Mouse (Mus musculus) stomach, postnatal 0 days (tissue): ENCODE results near the gene Chst14. TPM values are rescaled to one million over a fixed set of nuclear protein-coding genes. Genes with fewer than 3 reads are reported as not detected.

Source experiments
- ATAC-seq: fragments of 200-750 bp; cut with Nextera tagmentation; 2 replicates; pipeline ENCODE4 v1.8.0; 2017; ENCODE audit not compliant: low FRiP score, low TSS enrichment
- DNase-seq: peaks from one replicate; pipeline ENCODE4 v3.0.0-alpha.2; 2016; ENCODE audit warnings: low spot score
- H3K27ac ChIP-seq: fragments of 300-500 bp; sonication (generic); replicated peaks from 2 replicates; pipeline ENCODE4 v1.5.1; 2014; ENCODE audit warnings: mild to moderate bottlenecking, control low read depth
- H3K27me3 ChIP-seq: fragments of 300-500 bp; sonication (generic); 2 replicates; pipeline ENCODE4 v1.6.1; 2014; ENCODE audit warnings: low read length; ENCODE audit not compliant: control insufficient read depth, insufficient read depth
- H3K36me3 ChIP-seq: fragments of 300-500 bp; sonication (generic); 2 replicates; pipeline ENCODE4 v1.6.1; 2014; ENCODE audit warnings: low read length, mixed read lengths; ENCODE audit not compliant: control insufficient read depth, insufficient read depth
- H3K4me1 ChIP-seq: fragments of 300-500 bp; sonication (generic); replicated peaks from 2 replicates; pipeline ENCODE4 v1.6.1; 2014; ENCODE audit warnings: antibody characterized with exemption; ENCODE audit not compliant: control insufficient read depth, insufficient read depth
- H3K4me2 ChIP-seq: fragments of 300-500 bp; sonication (generic); replicated peaks from 2 replicates; pipeline ENCODE4 v1.6.1; 2014; ENCODE audit warnings: low read depth, mild to moderate bottlenecking, control low read depth, moderate library complexity
- H3K4me3 ChIP-seq: fragments of 300-500 bp; sonication (generic); 2 replicates; pipeline ENCODE4 v1.5.1; 2014; ENCODE audit warnings: low read depth, low read length, control low read depth
- H3K9ac ChIP-seq: fragments of 300-500 bp; sonication (generic); 2 replicates; pipeline ENCODE4 v1.6.1; 2014; ENCODE audit warnings: mild to moderate bottlenecking, low read length, control low read depth, mixed read lengths
- H3K9me3 ChIP-seq: fragments of 300-500 bp; sonication (generic); 2 replicates; pipeline ENCODE4 v1.6.1; 2016; ENCODE audit warnings: low read length; ENCODE audit not compliant: control insufficient read depth
- CTCF ChIP-seq: IDR thresholded peaks from 2 replicates; pipeline ENCODE4 v1.5.1; 2016; ENCODE audit warnings: antibody characterized with exemption, low read depth, mild to moderate bottlenecking, moderate library complexity
- EP300 ChIP-seq: optimal IDR thresholded peaks from 2 replicates; pipeline ENCODE3; 2016; ENCODE audit warnings: antibody characterized with exemption
- WGBS: fragments of 180-500 bp; shearing (Covaris S2); extraction: QIAGEN DNeasy Blood & Tissue Kit; methylation state at CpG from one replicate; pipeline ENCODE4 v1.1.7; 2014; 5-methylcytosine and 5-hydroxymethylcytosine counted together
- polyA plus RNA-seq: library from polyadenylated mRNA; unstranded; fragments of >200 nt; fragmentation: Nextera tagmentation; extraction: Ambion mirVana; gene quantifications from 2 replicates; pipeline ENCODE4 v1.2.1, GENCODE M21; 2015

Gene Chst14
- polyA plus RNA-seq, 1 experiment from 2014 or later: 14.2 TPM

DNA sequence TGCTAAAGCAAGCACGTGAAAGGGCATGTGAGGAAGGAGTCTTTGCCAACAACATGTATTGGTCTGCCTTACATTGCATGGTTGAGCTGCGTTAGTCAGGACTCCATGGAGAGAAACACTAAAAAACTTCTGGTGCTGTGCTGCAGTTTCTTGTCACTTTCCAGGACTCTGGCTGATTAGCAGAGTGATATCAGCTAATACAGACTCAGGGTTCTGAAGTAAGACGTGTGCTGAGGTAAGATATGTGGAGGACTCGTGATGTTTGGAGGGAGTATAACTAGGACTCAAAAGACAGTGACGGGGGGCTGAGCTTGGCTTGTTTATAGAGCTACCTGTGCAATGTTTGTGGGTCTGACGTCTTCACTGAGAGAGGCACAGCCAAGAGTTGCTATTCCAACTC is 16.9 kb downstream of the Chst14 start:
- Histone ChIP-seq H3K36me3 (no peaks in the 10 kb centered on the region), H3K4me3 (no peak overlapping the region), H3K27me3 (no peaks in the 10 kb centered on the region), H3K4me1 (no peaks in the 10 kb centered on the region), H3K9ac (no peak overlapping the region), H3K4me2 (no peak overlapping the region), H3K27ac (no peak overlapping the region), H3K9me3 (no peaks in the 10 kb centered on the region)
- ATAC-seq (no peak), DNase-seq (no peak)
- TF ChIP-seq CTCF (no peak), EP300 (no peak)
- WGBS: 81% methylated on average over 6 of the region's 6 CpGs

- H3K36me3 ChIP-seq: no peaks in the 10 kb centered on the region
- WGBS: 73% methylated on average over 4 of the region's 4 CpGs
- TF ChIP-seq CTCF: no peak
- no peak for TF ChIP-seq EP300
Measured at GRCm38 (mm10) chr2:118948818-118949217, 22.5 kb downstream of the Chst14 start.

GRCm38 (mm10) chr2:118949699-118950098 is 23.4 kb downstream of the Chst14 start:
- Histone ChIP-seq H3K9ac (no peak overlapping the region), H3K9me3 (no peaks in the 10 kb centered on the region), H3K36me3 (no peaks in the 10 kb centered on the region), H3K4me3 (no peak overlapping the region), H3K27me3 (no peaks in the 10 kb centered on the region), H3K27ac (no peak overlapping the region), H3K4me2 (no peak overlapping the region), H3K4me1 (no peaks in the 10 kb centered on the region)
- ATAC-seq (no peak), DNase-seq (no peak)
- TF ChIP-seq CTCF (no peak), EP300 (no peak)
- 62% methylated on average over 3 of the region's 3 CpGs for WGBS

More at GRCm38 (mm10) chr2:118948818-118949217, 22.5 kb downstream of the Chst14 start:
- H3K27me3 ChIP-seq: no peaks in the 10 kb centered on the region
- no peak overlapping the region for H3K27ac ChIP-seq
- ATAC-seq (no peak), DNase-seq (no peak)
- no peaks in the 10 kb centered on the region for H3K9me3 ChIP-seq
- no peak overlapping the region for H3K9ac ChIP-seq
- no peaks in the 10 kb centered on the region for H3K4me1 ChIP-seq
- H3K4me2 ChIP-seq: no peak overlapping the region
- no peak overlapping the region for H3K4me3 ChIP-seq

- WGBS: 53% methylated on average over 5 of the region's 5 CpGs
Measured at GRCm38 (mm10) chr2:118956497-118956896, 30.2 kb downstream of the Chst14 start.

GRCm38 (mm10) chr2:118959644-118960043 is 33.3 kb downstream of the Chst14 start:
- no peak for ATAC-seq
- Histone ChIP-seq H3K4me3 (no peak overlapping the region), H3K27me3 (no peaks in the 10 kb centered on the region), H3K4me1 (no peaks in the 10 kb centered on the region), H3K4me2 (no peak overlapping the region), H3K27ac (no peak overlapping the region), H3K9me3 (no peaks in the 10 kb centered on the region), H3K9ac (no peak overlapping the region), H3K36me3 (no peaks in the 10 kb centered on the region)
- 17% methylated on average over 2 of the region's 2 CpGs for WGBS
- TF ChIP-seq CTCF (no peak), EP300 (no peak)
- DNase-seq: no peak

More at GRCm38 (mm10) chr2:118956497-118956896, 30.2 kb downstream of the Chst14 start:
- H3K9ac ChIP-seq: no peak overlapping the region
- ATAC-seq: no peak
- H3K27ac ChIP-seq: no peak overlapping the region
- H3K27me3 ChIP-seq: no peaks in the 10 kb centered on the region
- no peak for DNase-seq
- TF ChIP-seq CTCF (no peak), EP300 (no peak)
- H3K4me2 ChIP-seq: no peak overlapping the region
- no peaks in the 10 kb centered on the region for H3K36me3 ChIP-seq
- no peaks in the 10 kb centered on the region for H3K4me1 ChIP-seq
- no peak overlapping the region for H3K4me3 ChIP-seq
- H3K9me3 ChIP-seq: no peaks in the 10 kb centered on the region

- Histone ChIP-seq H3K27me3 (no peaks in the 10 kb centered on the region), H3K9ac (no peak overlapping the region), H3K9me3 (no peaks in the 10 kb centered on the region), H3K4me3 (no peak overlapping the region), H3K36me3 (no peaks in the 10 kb centered on the region), H3K4me2 (no peak overlapping the region), H3K27ac (no peak overlapping the region), H3K4me1 (no peaks in the 10 kb centered on the region)
- no peak for ATAC-seq
- TF ChIP-seq CTCF (no peak), EP300 (no peak)
- no peak for DNase-seq
- WGBS: 86% methylated on average over 2 of the region's 2 CpGs
Measured at GRCm38 (mm10) chr2:118960413-118960812, 34.1 kb downstream of the Chst14 start.
